Mouse (Mus musculus) CD4-positive, CD25-positive, alpha-beta regulatory T cell, adult 4 months (primary cell): ENCODE measurements around the gene Asna1. TPM values are rescaled to one million over a fixed set of nuclear protein-coding genes. Genes with fewer than 3 reads are reported as not detected.

Experiments
- ATAC-seq: one replicate; pipeline ENCODE4 v1.8.0; 2017
- polyA plus RNA-seq, 2 experiments: library from polyadenylated mRNA; unstranded; fragments of 100-300 nt; shearing (Covaris generic); gene quantifications; one replicate each; pipeline ENCODE4 v1.2.1; 2017

Asna1 gene
- polyA plus RNA-seq, 2 experiments from 2014 or later = 53.8 to 73.8 TPM

GRCm38 (mm10) chr8:85034764-85035163 is 9.7 kb upstream of the Asna1 start:
- peak; percentile 48 for ATAC-seq

DNA sequence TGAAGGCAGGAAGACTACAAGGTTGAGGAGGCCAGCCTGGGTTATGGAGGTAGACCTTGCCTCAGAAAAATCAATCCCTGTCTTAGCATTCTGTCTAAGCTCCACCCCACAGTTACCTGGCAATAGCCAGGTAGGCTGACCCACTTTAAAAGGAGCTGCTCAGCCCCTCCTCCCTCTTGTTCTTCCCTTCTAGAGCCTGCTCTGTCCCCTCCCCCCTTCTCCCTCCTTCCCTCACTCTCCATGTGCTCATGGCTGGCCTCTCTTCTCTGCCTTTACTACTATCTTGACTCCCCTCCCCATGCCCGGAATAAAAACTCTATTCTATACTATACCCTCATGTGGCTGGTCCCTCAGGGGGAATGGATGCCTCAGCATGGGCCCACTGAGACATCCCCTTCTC is 8.8 kb upstream of the Asna1 start:
- ATAC-seq = no peak

DNA sequence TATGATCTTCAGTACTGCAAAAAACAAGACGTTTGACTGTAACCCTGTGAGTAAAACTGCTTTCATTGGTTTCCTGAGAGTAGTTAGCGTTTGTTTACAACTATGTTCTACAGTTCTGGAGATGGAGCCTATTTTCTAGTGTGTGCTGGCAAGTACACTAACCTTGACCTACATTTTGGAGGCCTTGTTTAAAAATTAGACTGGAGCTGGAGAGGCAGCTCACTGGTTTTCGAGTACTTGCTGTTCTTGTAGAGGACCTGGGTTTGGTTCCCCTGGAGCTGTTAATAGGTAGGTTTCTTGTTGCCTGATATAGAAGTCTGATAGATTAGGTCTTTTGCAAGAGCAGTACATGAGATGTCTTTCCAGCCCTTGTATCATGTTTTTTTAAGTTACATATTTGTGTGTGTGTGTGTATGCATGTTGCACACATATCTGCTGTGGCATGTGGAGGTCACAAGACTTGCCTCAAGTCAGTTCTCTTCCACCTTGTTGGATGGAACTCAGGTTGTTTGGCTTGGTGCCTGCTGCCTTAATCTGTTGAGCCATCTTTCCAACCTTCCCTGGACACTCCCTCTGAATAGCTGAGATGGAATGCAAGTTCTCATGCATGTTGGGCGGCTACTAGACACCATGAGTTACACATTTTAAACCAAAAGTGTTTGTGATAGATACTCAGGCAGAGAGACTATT is 7.7 kb upstream of the Asna1 start:
- ATAC-seq = no peak

- no peak for ATAC-seq
These were observed 4.2 kb upstream of the Asna1 start for GRCm38 (mm10) chr8:85029271-85029670.

DNA sequence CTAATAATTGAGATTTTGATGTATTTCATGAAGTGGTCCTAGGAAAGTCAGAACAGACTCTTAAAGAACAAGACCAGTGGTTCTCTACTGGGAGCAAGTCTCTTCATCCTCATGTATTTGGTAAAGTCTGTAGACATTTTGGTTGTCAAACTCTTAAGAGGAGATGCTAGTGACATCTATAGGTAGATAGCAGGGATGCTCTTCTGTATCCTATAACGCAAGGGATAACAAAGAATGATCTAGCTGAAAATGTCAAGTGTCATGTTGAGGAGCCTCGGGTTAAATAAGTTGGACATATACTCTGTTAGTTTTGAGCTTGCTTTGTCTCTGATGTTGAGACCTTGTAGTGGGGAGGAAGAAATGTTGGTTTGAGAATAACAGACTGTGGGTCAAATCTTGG is 2.8 kb upstream of the Asna1 start:
- ATAC-seq = no peak

- no peak for ATAC-seq
These were observed 2.4 kb upstream of the Asna1 start for GRCm38 (mm10) chr8:85027516-85027855.

GRCm38 (mm10) chr8:85026670-85027515 is 1.8 kb upstream of the Asna1 start, which contains the start of gene Trir:
Gene Trir (plus strand): TSS chr8:85026823.
- peak; percentile 59 for ATAC-seq

- ATAC-seq = no peak
These were observed 1.2 kb downstream of the Asna1 start for GRCm38 (mm10) chr8:85023846-85024245.

DNA sequence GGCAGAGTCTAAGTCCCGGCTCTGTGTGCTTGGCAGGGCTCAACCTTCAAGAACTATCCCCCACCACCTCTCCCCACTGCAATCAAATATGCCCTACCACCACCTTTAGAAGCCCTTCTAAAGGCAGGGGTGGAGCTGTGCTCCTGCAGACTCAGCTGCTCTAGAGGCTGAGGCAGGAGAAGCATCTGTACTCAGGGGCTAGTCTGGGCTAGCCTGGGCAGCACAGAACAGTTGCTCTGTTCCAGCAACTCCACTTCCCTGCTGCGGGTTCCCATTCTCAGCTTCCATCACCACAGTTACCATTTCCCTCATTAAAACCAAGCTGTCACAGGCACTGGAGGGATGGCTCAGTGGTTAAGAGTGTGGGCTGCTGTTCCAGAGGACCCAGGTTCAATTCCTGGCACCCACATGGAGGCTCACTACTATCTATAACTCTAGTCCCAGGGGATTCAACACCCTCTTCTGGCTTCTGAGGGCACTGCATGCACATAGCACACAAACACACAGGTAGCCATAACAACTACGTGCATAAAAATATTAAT is 3.5 kb downstream of the Asna1 start:
- no peak for ATAC-seq

GRCm38 (mm10) chr8:85017209-85017608 is 7.9 kb downstream of the Asna1 start:
- no peak for ATAC-seq

GRCm38 (mm10) chr8:85016724-85017123 is 8.4 kb downstream of the Asna1 start:
- no peak for ATAC-seq

- no peak for ATAC-seq
These were observed 10.7 kb downstream of the Asna1 start, which contains the start of gene Best2 for GRCm38 (mm10) chr8:85014431-85014830. Gene Best2 (minus strand): TSS chr8:85014531.

DNA sequence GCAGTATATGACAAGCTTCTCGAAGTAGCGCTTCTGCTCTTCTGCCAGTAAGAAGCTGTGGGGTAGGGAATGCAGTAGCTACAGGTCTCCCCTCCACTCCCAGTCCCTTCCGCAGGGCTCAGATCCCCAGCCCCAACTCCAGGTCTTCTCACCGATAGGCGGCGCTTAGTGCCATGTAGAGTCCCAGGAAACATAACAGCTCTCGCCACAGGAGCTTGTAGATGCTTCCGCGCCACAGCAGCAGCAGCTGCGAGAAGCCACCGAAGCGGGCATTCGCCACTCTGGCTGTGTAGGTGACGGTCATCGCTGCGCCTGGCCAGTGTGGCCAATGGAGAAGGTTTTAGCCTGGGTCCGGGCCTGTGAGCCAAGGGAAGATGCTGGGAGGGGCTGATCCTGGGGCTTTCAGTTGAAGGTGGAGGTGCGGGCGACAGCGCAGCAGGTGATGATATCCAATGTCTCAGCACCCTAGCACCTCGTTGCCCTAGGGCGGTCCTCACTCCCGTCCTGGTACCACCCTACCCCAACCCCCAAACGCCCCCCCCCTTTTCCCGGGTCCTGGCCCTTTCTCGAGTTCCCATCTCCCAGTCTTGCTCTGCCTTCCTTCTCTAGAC is 11.7 kb downstream of the Asna1 start:
- peak; percentile 95 for ATAC-seq

GRCm38 (mm10) chr8:85011242-85011641 is 13.8 kb downstream of the Asna1 start:
- no peak for ATAC-seq

- ATAC-seq = no peak
These were observed 17.4 kb downstream of the Asna1 start for GRCm38 (mm10) chr8:85007686-85008085.

- peak; percentile 95 for ATAC-seq
These were observed 27.3 kb downstream of the Asna1 start for GRCm38 (mm10) chr8:84997649-84998295.

DNA sequence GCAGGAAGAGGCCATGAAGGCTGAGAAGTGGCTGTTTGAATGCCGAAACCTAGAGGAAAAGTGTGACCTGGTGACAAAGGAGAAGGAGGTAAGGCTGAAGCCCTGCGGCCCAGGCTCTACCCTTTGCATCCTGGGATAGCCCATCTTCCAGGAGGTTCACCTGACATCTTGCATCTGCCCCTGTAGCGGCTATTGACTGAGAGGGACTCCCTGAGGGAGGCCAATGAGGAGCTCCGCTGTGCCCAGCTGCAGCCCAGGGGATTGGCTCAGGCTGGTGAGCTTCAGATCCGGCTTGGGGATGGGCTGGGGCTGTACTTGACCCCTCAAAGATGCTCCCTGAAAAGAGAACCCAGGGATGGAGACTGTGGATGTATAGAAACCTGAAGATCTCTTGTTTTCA is 28.1 kb downstream of the Asna1 start:
- no peak for ATAC-seq

DNA sequence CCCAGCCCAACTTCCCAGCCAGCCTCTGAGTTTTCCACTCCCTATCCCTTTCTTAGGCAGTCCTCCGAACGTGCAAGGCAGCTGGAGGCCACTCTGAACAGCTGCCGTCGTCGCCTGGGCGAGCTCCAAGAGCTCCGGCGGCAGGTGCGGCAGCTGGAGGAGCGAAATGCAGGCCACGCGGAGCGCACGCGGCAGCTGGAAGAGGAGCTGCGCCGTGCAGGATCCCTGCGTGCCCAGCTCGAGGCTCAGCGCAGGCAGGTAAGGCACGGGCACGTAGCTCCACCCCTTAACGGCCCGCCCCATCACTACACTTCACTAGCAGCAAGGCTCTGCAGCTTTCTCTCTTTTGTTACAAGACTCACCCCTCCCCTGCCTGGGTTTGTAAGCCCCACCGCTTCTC is 29.4 kb downstream of the Asna1 start:
- ATAC-seq = no peak

DNA sequence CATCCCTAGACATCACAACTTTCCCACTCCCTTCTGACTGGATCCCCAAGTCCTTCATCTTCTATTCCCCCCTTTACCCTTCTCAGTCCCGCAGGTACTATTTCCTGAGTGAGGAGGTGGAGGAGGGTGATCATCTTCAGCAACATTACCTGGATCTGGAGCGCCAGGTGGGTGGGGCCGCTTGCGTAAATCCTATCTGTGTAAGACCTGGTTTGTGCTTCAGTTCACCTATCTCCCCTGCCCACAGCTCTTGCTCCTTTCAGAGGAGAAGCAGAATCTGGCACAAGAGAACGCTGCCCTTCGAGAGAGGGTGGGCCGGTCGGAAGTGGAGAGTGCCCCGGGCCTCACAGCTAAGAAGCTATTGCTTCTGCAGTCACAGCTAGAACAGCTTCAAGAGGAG is 30.7 kb downstream of the Asna1 start:
- no peak for ATAC-seq

DNA sequence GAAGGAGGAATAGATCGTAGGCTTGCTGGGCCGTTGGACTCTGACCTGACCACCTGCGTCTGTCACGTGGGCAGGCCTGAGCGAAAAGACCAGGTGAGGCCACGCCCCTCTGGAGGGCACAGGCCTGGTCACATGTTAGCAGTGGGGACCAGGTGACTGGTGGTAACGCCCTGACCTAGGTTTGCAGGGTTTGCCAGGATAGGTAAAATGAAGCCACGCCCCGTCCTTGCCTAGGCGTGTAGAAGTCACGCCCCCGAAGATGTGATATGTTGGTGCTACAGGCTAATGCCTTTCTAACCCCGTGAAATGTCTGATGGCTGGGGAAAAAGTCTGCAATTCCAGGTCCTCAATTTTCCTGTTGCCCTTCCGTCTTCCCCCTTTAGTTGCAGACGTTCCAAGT is 34.2 kb downstream of the Asna1 start:
- ATAC-seq = no peak

DNA sequence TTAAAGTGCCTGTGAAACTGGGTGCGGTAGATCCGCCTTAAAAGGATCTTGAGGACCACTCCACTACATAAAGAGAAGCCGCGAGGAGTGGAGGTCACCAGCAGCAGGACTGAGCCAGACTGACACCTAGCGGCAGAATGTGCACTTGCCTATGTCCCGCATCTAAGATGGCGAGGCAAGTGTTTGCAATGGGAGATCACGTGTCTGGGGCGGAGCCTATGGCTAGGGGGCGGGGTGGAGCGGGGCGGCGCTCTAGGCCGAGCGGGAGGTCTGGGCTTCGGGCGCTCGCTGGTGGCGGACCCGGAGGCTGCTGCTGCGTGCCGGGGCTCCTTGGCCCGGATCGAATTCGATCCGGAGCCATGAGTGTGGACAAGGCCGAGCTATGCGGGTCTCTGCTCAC is 34.7 kb downstream of the Asna1 start, which contains the start of gene Hook2:
Hook2 (plus strand) TSS at position 255 of the 400 bp plus-strand sequence.
- peak; percentile 71 for ATAC-seq

- peak; percentile 15 for ATAC-seq
These were observed 35.3 kb downstream of the Asna1 start for GRCm38 (mm10) chr8:84989810-84990209.

DNA sequence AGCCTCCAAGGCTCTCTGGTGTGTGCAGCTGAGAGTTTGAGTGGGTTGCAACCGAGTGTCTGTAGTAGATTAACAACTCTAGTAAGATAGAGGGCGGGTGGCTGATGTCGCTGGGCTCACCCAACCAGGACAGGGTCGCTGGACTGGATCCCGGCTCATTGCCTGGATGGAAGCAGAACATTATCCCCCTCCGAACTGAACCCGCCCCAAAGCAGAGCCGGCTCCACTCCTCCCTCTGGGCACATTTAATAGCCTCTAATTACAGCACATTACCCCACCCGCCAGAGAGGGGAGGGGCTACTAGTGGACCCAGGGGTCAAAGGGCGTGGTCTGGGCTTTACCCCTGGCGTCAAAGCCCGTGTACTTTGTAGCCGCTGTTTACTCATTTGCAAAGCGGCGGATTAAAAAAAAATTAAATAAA is 35.8 kb downstream of the Asna1 start:
- no peak for ATAC-seq
